Mouse (Mus musculus) E14TG2a.4 (cell line): ENCODE measurements around the gene Clasrp.

ENCODE experiments used
- CTCF ChIP-seq: conservative IDR thresholded peaks from 2 replicates; pipeline ENCODE4 v1.5.1; 2014; ENCODE audit warnings: low read length
- NANOG ChIP-seq: IDR thresholded peaks from 2 replicates; pipeline ENCODE4 v1.6.1; 2014; ENCODE audit warnings: borderline replicate concordance, low read length, mixed read lengths
- POU5F1 ChIP-seq: IDR thresholded peaks from 2 replicates; pipeline ENCODE4 v1.6.1; 2014; ENCODE audit warnings: low read length, borderline replicate concordance

- TF ChIP-seq CTCF (no peak), NANOG (no peak), POU5F1 (no peak)
Measured at GRCm38 (mm10) chr7:19575559-19575958, 28.7 kb downstream of the Clasrp start.
